Mouse (Mus musculus) MEL (cell line): ENCODE measurements around the gene Zic5. TPM values are rescaled to one million over a fixed set of nuclear protein-coding genes. Genes with fewer than 3 reads are reported as not detected.

Source experiments
- DNase-seq: peaks from one replicate; pipeline ENCODE4 v3.0.0; 2011; ENCODE audit warnings: low read depth, low spot score
- H3K27ac ChIP-seq: 2 replicates; pipeline ENCODE4 v1.5.1; 2012; ENCODE audit warnings: low read depth, mild to moderate bottlenecking, control low read depth, low read length, moderate library complexity; ENCODE audit not compliant: control insufficient read depth
- H3K27me3 ChIP-seq, 2 experiments: fragments of 150-350 bp in 1 of 2; sonication (generic) in 1 of 2; 2 replicates each; pipeline ENCODE4 v1.6.1; 2012; ENCODE audit warnings: low read length in 2 of 2, mild to moderate bottlenecking in 2 of 2, improper control_type of control experiment in 1 of 2, moderate library complexity in 1 of 2; ENCODE audit not compliant: insufficient read depth in 2 of 2, control insufficient read depth in 1 of 2
- H3K36me3 ChIP-seq, 2 experiments: 2 replicates each; pipeline ENCODE4 v1.6.1; 2012 to 2014; ENCODE audit warnings: low read length in 2 of 2, improper control_type of control experiment in 1 of 2, inconsistent platforms in 1 of 2, mild to moderate bottlenecking in 1 of 2; ENCODE audit not compliant: insufficient read depth in 2 of 2, control insufficient read depth in 1 of 2
- H3K4me1 ChIP-seq, 2 experiments: fragments of 150-350 bp in 1 of 2; sonication (generic) in 1 of 2; 2 replicates each; pipeline ENCODE4 v1.6.1; 2012; ENCODE audit warnings: low read length in 2 of 2, improper control_type of control experiment in 1 of 2, mild to moderate bottlenecking in 1 of 2; ENCODE audit not compliant: insufficient read depth in 2 of 2, control insufficient read depth in 1 of 2
- H3K4me3 ChIP-seq, 2 experiments: fragments of 150-350 bp in 1 of 2; sonication (generic) in 1 of 2; 2 replicates each; pipeline ENCODE4 v1.5.1; 2012; ENCODE audit warnings: low read depth in 2 of 2, low read length in 2 of 2, mild to moderate bottlenecking in 2 of 2, moderate library complexity in 2 of 2, control low read depth in 1 of 2, improper control_type of control experiment in 1 of 2; ENCODE audit not compliant: control insufficient read depth in 1 of 2, insufficient read depth in 1 of 2
- H3K79me2 ChIP-seq: 2 replicates; pipeline ENCODE4 v1.6.1; 2012; ENCODE audit warnings: mild to moderate bottlenecking, low read length, moderate library complexity; ENCODE audit not compliant: control insufficient read depth, poor library complexity, insufficient read depth
- H3K9ac ChIP-seq: 2 replicates; pipeline ENCODE4 v1.6.1; 2012; ENCODE audit warnings: low read depth, mild to moderate bottlenecking, control low read depth, low read length, moderate library complexity; ENCODE audit not compliant: control insufficient read depth, poor library complexity, severe bottlenecking
- H3K9me3 ChIP-seq: fragments of 150-350 bp; sonication (generic); replicated peaks from 2 replicates; pipeline ENCODE4 v1.6.1; 2012; ENCODE audit warnings: mild to moderate bottlenecking, low read length, improper control_type of control experiment, moderate library complexity; ENCODE audit not compliant: insufficient read depth
- BHLHE40 ChIP-seq: IDR thresholded peaks from 2 replicates; pipeline ENCODE4 v1.6.1; 2012; ENCODE audit warnings: low read depth, mild to moderate bottlenecking, inconsistent platforms, low read length, improper control_type of control experiment, borderline replicate concordance
- CHD1 ChIP-seq: IDR thresholded peaks from 2 replicates; pipeline ENCODE4 v1.6.1; 2012; ENCODE audit warnings: low read depth, mild to moderate bottlenecking, inconsistent platforms, low read length, improper control_type of control experiment
- E2F4 ChIP-seq: IDR thresholded peaks from 2 replicates; pipeline ENCODE4 v1.6.1; 2011; ENCODE audit warnings: low read depth, low read length, improper control_type of control experiment, borderline replicate concordance
- ELF1 ChIP-seq: IDR thresholded peaks from 2 replicates; pipeline ENCODE4 v1.6.1; 2014; ENCODE audit warnings: low read depth, mild to moderate bottlenecking, inconsistent platforms, low read length, improper control_type of control experiment, moderate library complexity
- ETS1 ChIP-seq: IDR thresholded peaks from 2 replicates; pipeline ENCODE4 v1.6.1; 2012; ENCODE audit warnings: low read depth, mild to moderate bottlenecking, inconsistent platforms, low read length, improper control_type of control experiment, moderate library complexity
- JUND ChIP-seq: IDR thresholded peaks from 2 replicates; pipeline ENCODE4 v1.6.1; 2011; ENCODE audit warnings: low read depth, mild to moderate bottlenecking, improper control_type of control experiment, low read length
- KAT2A ChIP-seq: conservative IDR thresholded peaks from 2 replicates; pipeline ENCODE4 v1.6.1; 2012; ENCODE audit warnings: low read depth, low read length, improper control_type of control experiment, inconsistent platforms
- MAX ChIP-seq: IDR thresholded peaks from 2 replicates; pipeline ENCODE4 v1.6.1; 2011; ENCODE audit warnings: low read length, improper control_type of control experiment
- MEF2A ChIP-seq: IDR thresholded peaks from 2 replicates; pipeline ENCODE4 v1.6.1; 2014; ENCODE audit warnings: low read depth, mild to moderate bottlenecking, inconsistent platforms, low read length, improper control_type of control experiment; ENCODE audit not compliant: poor library complexity, insufficient replicate concordance, severe bottlenecking; ENCODE audit errors: extremely low read depth
- MXI1 ChIP-seq: IDR thresholded peaks from 2 replicates; pipeline ENCODE4 v1.6.1; 2011; ENCODE audit warnings: mild to moderate bottlenecking, low read depth, low read length, improper control_type of control experiment
- MYC ChIP-seq: IDR thresholded peaks from 2 replicates; pipeline ENCODE4 v1.6.1; 2011; ENCODE audit warnings: low read depth, mild to moderate bottlenecking, low read length, improper control_type of control experiment, moderate library complexity
- NELFE ChIP-seq: IDR thresholded peaks from 2 replicates; pipeline ENCODE4 v1.6.1; 2011; ENCODE audit warnings: low read depth, low read length, improper control_type of control experiment
- POLR2AphosphoS2 ChIP-seq: IDR thresholded peaks from 2 replicates; pipeline ENCODE4 v1.6.1; 2011; ENCODE audit warnings: low read length, improper control_type of control experiment
- POLR2AphosphoS5 ChIP-seq: IDR thresholded peaks from 2 replicates; pipeline ENCODE4 v1.6.1; 2012; ENCODE audit warnings: low read depth, borderline replicate concordance, mild to moderate bottlenecking, inconsistent platforms, low read length, moderate library complexity, mixed read lengths
- SMC3 ChIP-seq: IDR thresholded peaks from 2 replicates; pipeline ENCODE4 v1.6.1; 2011; ENCODE audit warnings: low read depth, low read length, improper control_type of control experiment
- TBP ChIP-seq: IDR thresholded peaks from 2 replicates; pipeline ENCODE4 v1.8.0; 2011; ENCODE audit warnings: low read depth, low read length, improper control_type of control experiment
- TCF12 ChIP-seq: IDR thresholded peaks from 2 replicates; pipeline ENCODE4 v1.6.1; 2014; ENCODE audit warnings: low read depth, mild to moderate bottlenecking, inconsistent platforms, low read length, improper control_type of control experiment, moderate library complexity
- UBTF ChIP-seq: IDR thresholded peaks from 2 replicates; pipeline ENCODE4 v1.6.1; 2012; ENCODE audit warnings: low read depth, mild to moderate bottlenecking, inconsistent platforms, low read length, improper control_type of control experiment, moderate library complexity, borderline replicate concordance; ENCODE audit not compliant: insufficient read depth
- ZMIZ1 ChIP-seq: IDR thresholded peaks from 2 replicates; pipeline ENCODE4 v1.6.1; 2012; ENCODE audit warnings: low read depth, mild to moderate bottlenecking, inconsistent platforms, low read length, improper control_type of control experiment, moderate library complexity
- ZNF384 ChIP-seq: IDR thresholded peaks from 2 replicates; pipeline ENCODE4 v1.6.1; 2012; ENCODE audit warnings: low read depth, mild to moderate bottlenecking, inconsistent platforms, low read length, improper control_type of control experiment
- polyA plus RNA-seq, 2 experiments: library from polyadenylated mRNA; stranded (reverse) in 1 of 2; unstranded in 1 of 2; fragments of >175 nt in 1 of 2; fragments of >200 nt in 1 of 2; gene quantifications; 2 replicates each; pipeline versions ENCODE4 v1.2.1 to v1.2.4; 2012; ENCODE audit warnings: low replicate concordance in 2 of 2, low read depth in 1 of 2; ENCODE audit not compliant: insufficient read length in 2 of 2, insufficient read depth in 1 of 2, missing spikeins in 1 of 2
- total RNA-seq: library from RNA; depleted of rRNA; stranded (reverse); fragments of 300-350 nt; gene quantifications from 2 replicates; pipeline ENCODE4 v1.2.3, GENCODE M21; 2012

Zic5 gene
- total and polyA plus RNA-seq, 3 experiments, result 10.4 to 50.6 (median 23.6) TPM

DNA sequence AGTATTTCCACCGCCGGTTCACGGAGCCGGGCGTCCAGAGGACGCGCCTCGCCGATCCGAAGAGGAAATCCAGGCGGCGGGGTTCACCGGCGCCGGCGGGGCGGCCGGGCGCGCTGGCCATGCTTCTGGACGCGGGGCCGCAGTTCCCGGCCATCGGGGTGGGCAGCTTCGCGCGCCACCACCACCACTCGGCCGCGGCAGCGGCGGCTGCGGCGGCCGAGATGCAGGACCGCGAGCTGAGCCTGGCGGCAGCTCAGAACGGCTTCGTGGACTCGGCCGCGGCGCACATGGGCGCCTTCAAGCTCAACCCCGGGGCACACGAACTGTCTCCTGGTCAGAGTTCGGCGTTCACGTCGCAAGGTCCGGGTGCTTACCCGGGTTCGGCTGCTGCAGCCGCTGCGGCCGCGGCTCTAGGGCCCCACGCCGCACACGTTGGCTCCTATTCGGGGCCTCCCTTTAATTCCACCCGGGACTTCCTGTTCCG, 10.1 kb upstream of the Zic5 start:
- Histone ChIP-seq H3K27ac (no peak overlapping the region), H3K36me3 (no peaks in the 10 kb centered on the region), H3K4me1 (no peaks in the 10 kb centered on the region), H3K79me2 (no peaks in the 10 kb centered on the region), H3K9me3 (no peaks in the 10 kb centered on the region), H3K27me3 (no peaks in the 10 kb centered on the region)
- TF ChIP-seq MEF2A, result no peak
- no peak for TF ChIP-seq SMC3
- no peak for TF ChIP-seq TBP
- TF ChIP-seq, all 39 proteins: peak for 0
- DNase-seq, result no peak
- no peak overlapping the region for H3K4me3 ChIP-seq
- H3K9ac ChIP-seq, result no peak overlapping the region

DNA sequence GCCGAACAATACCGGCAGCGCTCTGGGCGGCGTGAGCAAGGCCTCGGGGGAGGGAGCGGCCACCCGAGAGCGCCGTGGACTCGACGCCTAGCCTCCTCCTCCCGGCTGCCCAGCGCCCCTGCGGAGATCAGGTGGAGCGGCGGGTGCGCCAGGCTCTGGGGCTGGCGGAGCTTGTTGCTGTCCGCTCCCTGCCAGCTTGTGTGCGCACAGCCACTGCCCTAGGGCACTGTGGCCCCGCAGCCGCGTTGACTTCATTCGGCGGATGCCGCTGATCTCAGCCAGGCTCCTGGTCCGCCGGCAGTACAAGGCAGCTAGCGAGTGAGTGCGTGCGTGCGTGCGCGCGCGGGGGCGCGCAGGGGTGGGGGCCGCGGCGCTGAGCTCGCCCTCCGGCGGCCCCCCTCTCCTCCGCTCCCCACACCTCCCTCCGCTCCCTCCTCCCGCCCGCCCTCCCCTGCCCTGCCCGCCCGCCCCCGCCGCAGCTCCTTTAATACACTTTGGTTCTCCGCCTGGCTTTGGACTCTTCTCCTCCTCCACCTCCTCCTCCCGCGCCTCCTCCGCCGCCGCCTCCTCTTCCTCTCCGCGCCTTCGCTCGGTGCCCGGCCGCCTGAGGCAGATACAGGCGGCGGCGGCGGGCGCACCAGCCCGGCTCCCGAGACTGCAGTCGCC, 9.5 kb upstream of the Zic5 start, which contains the start of gene Zic2:
Gene Zic2 (plus strand): TSS at position 545 of the 666 bp plus-strand sequence.
- Histone ChIP-seq H3K36me3 (no peaks in the 10 kb centered on the region), H3K9me3 (no peaks in the 10 kb centered on the region), H3K27ac (no peak within 1 kb of the TSS), H3K4me1 (no peaks in the 10 kb centered on the region), H3K4me3 (no peak within 1 kb of the TSS), H3K9ac (no peak within 1 kb of the TSS), H3K79me2 (no peaks in the 10 kb centered on the region), H3K27me3 (no peaks in the 10 kb centered on the region)
- TF ChIP-seq CHD1 (no peak), MYC (no peak), KAT2A (no peak), E2F4 (no peak), JUND (no peak), TCF12 (no peak), POLR2AphosphoS5 (no peak), ELF1 (no peak), NELFE (no peak), BHLHE40 (no peak), ETS1 (no peak), POLR2AphosphoS2 (no peak), ZNF384 (no peak), MAX (no peak), MXI1 (no peak), ZMIZ1 (no peak), UBTF (no peak)
- no peak for DNase-seq
